8 mouse cellular contexts compared by ENCODE assay signal in the genomic region with DNA sequence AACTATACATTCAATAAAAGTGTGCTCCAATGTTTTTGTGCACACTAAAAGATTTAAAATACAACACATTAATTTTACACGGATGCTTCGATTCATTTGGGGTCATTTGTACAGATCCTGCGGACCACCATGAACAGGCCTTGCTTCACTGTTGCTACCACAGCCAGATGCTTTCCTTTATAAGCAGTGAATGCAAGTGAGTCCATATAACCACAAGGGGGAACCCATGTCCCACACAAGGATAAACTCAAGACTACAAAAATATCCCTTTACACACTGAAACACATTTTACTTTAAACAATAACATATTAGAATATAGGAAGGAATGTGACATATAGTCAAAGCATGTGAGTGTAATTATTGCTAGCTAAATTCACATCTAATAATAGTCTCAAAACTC.
DNase-seq lines count a peak whose midpoint lies in the region; ATAC-seq and TF ChIP-seq lines count a peak whose summit lies in the region.
"Had no signal": no experiment of that assay in that cellular context is flagged by ENCODE, and none has a peak within 500 bp of the region (broad histone marks: within the 10 kb centered on the region; RNA-seq: fewer than 3 reads in every experiment).

No protein-coding gene starts in this region.

- no peak overlapping the region for H3K4me3 ChIP-seq in liver, embryonic 14.5 days (ENCODE audit: insufficient read depth in 1 of 2, low read depth in 2 of 2, low read length in 2 of 2)
- H3K4me3 ChIP-seq in liver, embryonic 12.5 days = no peak overlapping the region
- H3K4me3 ChIP-seq in forebrain, embryonic 13.5 days = no peak overlapping the region
- H3K4me3 ChIP-seq: megakaryocyte, embryonic 14.5 days had no signal

- no peak for ATAC-seq in liver, embryonic 14.5 days (ENCODE audit: insufficient read depth)
- ATAC-seq in liver, embryonic 12.5 days = no peak
- ATAC-seq in forebrain, embryonic 13.5 days = peak; percentile 91

- no peaks in the 10 kb centered on the region for H3K36me3 ChIP-seq in liver, embryonic 14.5 days (replicated peaks; ENCODE audit: control insufficient read depth, insufficient read depth, low read depth)
- H3K36me3 ChIP-seq in liver, embryonic 12.5 days = no peaks in the 10 kb centered on the region
- no peaks in the 10 kb centered on the region for H3K36me3 ChIP-seq in forebrain, embryonic 13.5 days (ENCODE audit: poor library complexity, severe bottlenecking)

- 48% methylated on average over 3 of the region's 3 CpGs for WGBS in liver, embryonic 14.5 days (ENCODE audit: insufficient replicate concordance)
- WGBS in liver, embryonic 12.5 days (ENCODE audit: insufficient replicate concordance) = 46% methylated on average over 3 of the region's 3 CpGs
- 72% methylated on average over 3 of the region's 3 CpGs for WGBS in forebrain, embryonic 13.5 days

- TF ChIP-seq CTCF in liver, embryonic 14.5 days (IDR thresholded peaks at IDR 0.05; ENCODE audit: low read depth) = peak; percentile 29; the same call in 1 of the 2 replicates

- no peak overlapping the region for H3K9ac ChIP-seq in liver, embryonic 14.5 days (replicated peaks)
- no peak overlapping the region for H3K9ac ChIP-seq in liver, embryonic 12.5 days
- H3K9ac ChIP-seq in forebrain, embryonic 13.5 days = no peak overlapping the region

- H3K4me2 ChIP-seq in liver, embryonic 14.5 days (ENCODE audit: low read depth) = no peak overlapping the region
- no peak overlapping the region for H3K4me2 ChIP-seq in liver, embryonic 12.5 days
- no peak overlapping the region for H3K4me2 ChIP-seq in forebrain, embryonic 13.5 days

- intact Hi-C loops in gastrocnemius, postnatal 36 days (cut with DNase I) = no loop called here

- H3K27ac ChIP-seq in liver, embryonic 14.5 days = no peak overlapping the region
- H3K27ac ChIP-seq in liver, embryonic 12.5 days = no peak overlapping the region
- H3K27ac ChIP-seq in forebrain, embryonic 13.5 days = no peak overlapping the region

- no peaks in the 10 kb centered on the region for H3K27me3 ChIP-seq in liver, embryonic 14.5 days (ENCODE audit: control insufficient read depth, insufficient read depth, low read length)
- H3K27me3 ChIP-seq in liver, embryonic 12.5 days (replicated peaks) = no peaks in the 10 kb centered on the region
- no peaks in the 10 kb centered on the region for H3K27me3 ChIP-seq in forebrain, embryonic 13.5 days
- H3K27me3 ChIP-seq: megakaryocyte, embryonic 14.5 days had no signal

- no peaks in the 10 kb centered on the region for H3K4me1 ChIP-seq in liver, embryonic 14.5 days (replicated peaks; ENCODE audit: control insufficient read depth in 2 of 2, insufficient read depth in 2 of 2, low read length in 1 of 2)
- no peaks in the 10 kb centered on the region for H3K4me1 ChIP-seq in liver, embryonic 12.5 days
- no peaks in the 10 kb centered on the region for H3K4me1 ChIP-seq in forebrain, embryonic 13.5 days

- no peak for TF ChIP-seq EP300 in liver, embryonic 14.5 days (IDR thresholded peaks at IDR 0.05; ENCODE audit: low read depth)

- no peak for DNase-seq in liver, embryonic 14.5 days (ENCODE audit: low read depth in 3 of 3, low spot score in 3 of 3)
- DNase-seq in T-cell, adult 2 months (ENCODE audit: low spot score) = peak; percentile 25
- peak; percentile 23 to 36 for DNase-seq in left cerebral cortex, adult 18-20 months (ENCODE audit: low spot score in 2 of 2)
- DNase-seq in retina, postnatal 1 day = peak; percentile 42
- no peak for DNase-seq in gastrocnemius, postnatal 36 days

- H3K9me3 ChIP-seq in liver, embryonic 14.5 days (ENCODE audit: control insufficient read depth, low read length) = no peaks in the 10 kb centered on the region
- no peaks in the 10 kb centered on the region for H3K9me3 ChIP-seq in liver, embryonic 12.5 days (replicated peaks)
- H3K9me3 ChIP-seq in forebrain, embryonic 13.5 days (replicated peaks) = no peaks in the 10 kb centered on the region
- H3K9me3 ChIP-seq: megakaryocyte, embryonic 14.5 days had no signal

Comparison
In these comparisons a context has a peak if more than half of its experiments do, and no peak if none do; other contexts are left out.
1. DNase-seq: peak in T-cell, adult 2 months (single experiment), left cerebral cortex, adult 18-20 months (2 of 2) and retina, postnatal 1 day (single experiment); none in liver, embryonic 14.5 days (0 of 3) and gastrocnemius, postnatal 36 days (0 of 2).